Mouse (Mus musculus): Measurements from ENCODE around the gene Vamp4.

Vamp4 gene

DNA sequence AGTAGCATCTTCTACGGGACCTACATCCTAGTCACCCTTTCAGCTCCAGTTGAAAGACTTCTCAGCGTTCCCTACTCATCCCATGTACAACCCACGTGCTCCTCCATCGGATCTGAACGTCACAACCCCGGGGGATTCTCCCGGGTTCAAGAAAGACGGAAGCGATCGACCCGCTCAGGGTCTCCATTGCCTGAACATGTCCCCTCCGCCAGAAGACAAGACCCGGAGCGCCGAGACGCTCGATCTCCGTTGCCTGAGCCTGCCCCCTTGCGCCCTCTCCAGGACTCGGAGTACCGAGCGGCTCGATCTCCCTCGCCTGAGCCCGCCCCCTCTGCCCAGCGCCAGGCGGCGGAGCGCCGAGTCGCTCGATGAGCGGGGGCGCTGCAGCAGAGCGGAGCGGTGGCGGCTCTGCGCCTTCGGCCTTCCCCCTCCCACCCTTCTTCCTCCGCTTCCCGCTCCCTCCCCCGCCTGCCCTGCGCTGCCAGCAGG is at the start of gene Vamp4:
Gene Vamp4 (plus strand): TSS at position 256 of the 489 bp plus-strand sequence.
- peak; percentile 81 to 90 for DNase-seq (ENCODE audit: low spot score in 2 of 2)

DNA sequence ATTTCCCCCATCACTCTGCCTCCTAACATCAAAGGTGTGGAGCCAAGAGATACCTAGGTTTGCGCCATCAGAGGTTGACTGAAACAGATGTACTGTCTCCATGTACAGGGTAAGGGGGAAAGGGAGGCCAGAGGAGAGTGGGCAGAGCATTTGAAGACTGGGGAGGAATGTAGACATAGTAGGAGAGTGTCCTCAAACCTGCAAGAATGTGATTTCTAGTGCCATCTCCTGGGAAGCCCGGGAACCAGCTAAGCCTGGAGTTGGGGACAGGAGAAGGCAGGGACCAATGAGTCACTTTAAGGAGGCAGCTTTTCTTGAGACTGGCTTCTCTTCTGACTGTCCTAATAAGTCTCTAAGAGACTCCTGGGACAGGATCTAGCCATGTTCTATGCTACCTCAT is 40.7 kb upstream of the Vamp4 start:
- no peak for DNase-seq (ENCODE audit: low spot score in 2 of 2)

DNA sequence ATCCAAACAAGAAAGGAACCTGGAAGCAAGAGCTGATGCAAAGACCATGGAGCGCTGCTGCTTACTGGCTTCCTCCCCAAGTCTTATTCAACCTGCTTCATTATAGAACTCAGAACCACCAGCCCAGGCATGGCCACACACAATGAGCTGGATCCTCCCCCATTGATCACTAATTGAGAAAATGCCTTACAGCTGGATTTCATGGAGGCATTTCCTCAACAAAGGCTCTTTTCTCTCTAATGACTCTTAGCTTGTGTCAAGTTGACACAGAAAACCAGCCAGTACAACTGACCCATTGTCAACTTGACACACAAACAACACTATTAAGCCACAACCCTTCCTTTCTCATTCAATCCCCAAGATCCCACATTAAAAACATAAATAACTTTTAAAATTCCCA is 39.6 kb upstream of the Vamp4 start:
- no peak for DNase-seq (ENCODE audit: low spot score in 2 of 2)

DNA sequence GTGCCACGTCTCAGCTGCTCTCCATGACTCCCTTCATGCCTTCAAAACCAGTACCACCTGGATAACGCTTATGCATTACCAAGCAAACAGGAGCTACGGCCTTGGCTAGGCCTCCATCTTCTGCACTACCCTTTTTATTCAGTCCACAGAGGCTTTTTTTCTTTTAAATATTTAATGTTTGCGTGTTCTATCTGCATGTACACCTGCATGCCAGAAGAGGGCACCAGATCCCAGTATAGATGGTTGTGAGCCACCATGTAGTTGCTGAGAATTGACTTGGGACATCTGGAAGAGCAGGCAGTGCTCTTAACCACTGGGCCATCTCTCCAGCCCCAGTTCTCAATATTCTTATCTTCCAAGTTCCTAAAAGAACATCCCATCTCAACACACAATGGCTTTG is 38.7 kb upstream of the Vamp4 start:
- no peak for DNase-seq (ENCODE audit: low spot score in 2 of 2)

DNA sequence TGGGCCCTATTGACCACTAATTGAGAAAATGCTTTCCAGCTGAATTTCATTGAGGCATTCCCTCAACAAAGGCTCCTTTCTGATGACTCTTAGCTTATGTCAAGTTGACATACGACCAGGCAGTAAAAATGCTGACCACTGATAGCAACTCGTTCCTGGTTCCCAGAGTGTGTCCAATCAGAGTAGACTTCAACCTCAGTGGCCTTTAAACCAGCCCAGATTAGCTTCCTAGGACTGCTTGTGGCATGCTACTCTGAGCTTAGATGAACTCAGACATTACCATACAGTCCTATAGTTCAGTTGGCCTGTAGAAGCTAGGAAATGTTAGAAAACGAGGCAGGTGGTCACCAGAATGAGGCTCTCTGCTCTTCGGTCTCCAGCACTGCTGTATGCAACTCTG is 38.0 kb upstream of the Vamp4 start:
- DNase-seq (ENCODE audit: low spot score in 2 of 2), result no peak

DNA sequence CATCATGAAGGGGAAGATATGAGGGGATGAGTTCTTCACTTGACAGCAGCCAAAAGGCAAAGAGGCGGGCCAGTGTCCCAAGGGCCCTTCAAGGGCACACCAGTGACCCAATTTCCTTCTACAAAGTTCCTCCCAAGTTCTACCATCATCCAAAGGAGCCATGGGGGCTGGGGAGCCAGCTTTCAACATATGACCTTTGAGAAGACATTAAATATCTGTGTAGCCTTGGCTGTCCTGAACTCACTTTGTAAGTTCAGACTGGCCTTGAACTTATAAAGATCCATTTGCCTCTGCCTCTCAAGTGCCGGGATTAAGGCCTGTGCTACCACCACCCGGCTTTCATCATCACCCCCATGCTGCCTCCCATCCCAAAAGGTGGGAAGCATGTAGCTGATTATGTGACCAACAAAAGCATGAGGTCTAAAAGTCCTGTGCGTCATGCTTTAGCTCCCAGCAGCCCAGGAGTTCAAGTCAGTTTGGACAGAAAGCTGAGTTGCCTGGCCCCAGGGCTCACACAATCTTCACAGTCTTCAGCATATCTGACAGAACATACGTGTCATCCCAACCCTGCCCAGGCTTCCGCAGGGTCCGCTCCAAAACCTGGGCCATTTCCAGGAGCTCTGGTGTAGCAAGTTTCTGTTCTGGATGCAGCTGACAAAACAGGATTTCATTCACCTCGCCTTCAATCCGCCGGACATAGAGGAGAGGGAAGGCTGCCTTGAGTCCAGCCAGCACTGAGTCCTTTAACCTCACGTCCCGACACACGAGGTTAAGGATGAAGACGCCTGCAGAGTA is 36.4 kb upstream of the Vamp4 start:
- DNase-seq (ENCODE audit: low spot score in 2 of 2), result no peak

DNA sequence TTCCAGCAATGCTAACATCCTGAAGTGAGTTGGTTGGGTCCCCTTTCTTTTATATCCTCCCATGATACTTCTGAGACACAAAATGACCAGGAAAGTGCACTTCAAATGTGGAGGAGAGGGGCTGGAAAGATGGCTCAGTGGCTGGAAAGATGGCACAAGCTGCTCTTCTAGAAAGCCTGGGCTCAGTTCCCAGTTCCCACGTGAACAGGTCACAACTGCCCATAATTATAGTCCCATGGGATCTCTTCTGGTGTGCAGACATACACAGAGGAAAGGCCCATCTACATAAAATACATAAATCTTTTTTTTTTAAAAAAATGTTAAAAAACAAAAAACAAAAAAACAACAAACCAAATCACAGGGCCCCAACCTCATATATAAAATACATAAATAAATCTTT is 27.1 kb upstream of the Vamp4 start:
- no peak for DNase-seq (ENCODE audit: low spot score in 2 of 2)

DNA sequence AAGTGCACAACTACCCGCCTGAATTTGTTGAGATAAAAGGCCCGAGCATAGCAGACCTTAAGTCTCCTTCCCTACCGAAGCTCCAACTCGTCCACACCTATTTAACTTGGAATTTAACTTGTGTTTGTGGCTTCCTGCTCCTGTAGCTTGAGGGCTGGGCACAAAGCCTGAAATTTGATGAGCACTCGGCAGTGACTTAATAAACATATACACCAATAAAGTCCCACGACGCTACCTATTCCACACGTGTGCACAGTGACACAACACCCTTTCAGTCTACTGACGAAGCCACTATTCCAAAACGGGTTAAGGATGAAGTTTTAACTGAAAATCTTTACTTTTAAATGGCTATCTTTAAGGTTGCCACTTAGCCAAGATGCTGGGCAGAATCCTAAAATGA is 22.7 kb upstream of the Vamp4 start:
- no peak for DNase-seq (ENCODE audit: low spot score in 2 of 2)

DNA sequence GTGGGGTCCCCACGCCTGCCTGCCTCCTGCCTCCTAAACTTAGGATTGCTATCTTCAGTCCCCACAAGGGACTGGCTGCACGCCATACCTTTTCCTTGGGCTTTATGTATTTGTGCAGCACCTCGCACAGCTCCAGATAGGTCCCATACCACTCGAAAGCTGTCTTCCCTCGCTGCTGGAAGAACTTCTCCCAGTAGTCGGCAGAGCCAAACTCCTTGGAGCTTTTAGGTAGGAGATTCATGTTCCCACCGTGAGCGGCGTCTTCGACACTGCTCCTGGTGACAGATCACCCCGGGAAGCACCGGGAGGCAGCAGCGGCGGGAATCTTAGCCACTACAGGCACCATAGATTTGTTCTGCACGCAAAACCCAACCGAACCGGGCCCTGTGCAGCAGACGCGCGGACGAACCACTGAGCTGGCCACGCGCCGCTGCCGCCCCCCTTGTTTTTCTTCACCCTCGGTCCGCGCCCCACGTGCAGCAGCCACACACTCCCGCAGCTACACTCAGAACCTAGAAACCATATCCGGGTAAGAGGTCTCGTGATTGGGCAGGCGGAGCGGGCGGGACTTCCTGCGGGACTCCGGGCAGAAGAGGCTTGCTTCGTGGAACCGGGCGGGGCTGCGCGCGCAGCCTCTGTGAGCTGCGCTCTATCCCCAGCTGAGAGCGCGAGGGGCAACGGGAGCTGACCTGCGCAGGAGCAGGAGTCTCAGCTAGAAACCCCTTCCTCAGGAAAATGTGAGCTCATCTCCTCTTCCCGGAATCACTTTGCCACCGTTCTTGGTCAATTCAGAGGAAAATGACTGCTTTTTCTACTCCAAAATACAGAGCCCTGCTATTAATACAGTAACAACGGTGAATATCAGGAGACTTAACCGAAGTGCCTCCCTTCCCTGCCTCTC is 22.0 kb upstream of the Vamp4 start, which contains the start of gene Mettl13:
Gene Mettl13 (minus strand): TSS at position 536 of the 901 bp plus-strand sequence.
- peak; percentile 66 to 87 for DNase-seq (ENCODE audit: low spot score in 2 of 2)

DNA sequence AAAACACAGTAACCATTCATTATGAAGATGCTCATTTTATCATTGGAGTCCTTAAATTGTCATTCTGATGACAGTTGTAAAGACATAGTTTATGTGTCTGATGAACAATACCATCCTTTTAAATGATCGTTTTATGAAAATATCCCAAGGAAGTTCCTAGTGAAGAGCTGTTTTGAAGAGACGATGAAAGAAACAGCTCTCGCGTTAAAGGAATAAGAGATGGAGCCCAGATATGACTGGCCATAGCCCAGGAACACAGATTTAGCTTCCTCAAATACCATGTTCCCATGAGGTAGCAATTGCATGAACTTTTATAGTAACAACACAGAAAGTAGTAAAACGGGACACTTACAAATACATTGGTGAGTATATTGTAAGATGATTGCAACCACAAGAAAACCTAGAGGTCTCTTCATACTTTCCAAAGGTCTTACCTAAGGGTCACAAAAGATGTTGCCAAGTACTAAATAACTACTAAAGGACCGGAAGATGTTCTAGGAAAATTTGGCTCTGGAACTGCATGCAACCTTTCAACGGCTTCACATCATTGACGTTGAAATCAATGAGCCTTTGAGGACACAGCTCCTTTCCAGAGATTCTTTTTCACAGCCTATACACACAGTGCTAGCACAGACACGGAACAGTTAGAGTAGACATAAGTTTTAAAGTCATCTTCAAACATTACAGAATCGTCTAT is 21.2 kb upstream of the Vamp4 start:
- DNase-seq (ENCODE audit: low spot score in 2 of 2), result no peak

DNA sequence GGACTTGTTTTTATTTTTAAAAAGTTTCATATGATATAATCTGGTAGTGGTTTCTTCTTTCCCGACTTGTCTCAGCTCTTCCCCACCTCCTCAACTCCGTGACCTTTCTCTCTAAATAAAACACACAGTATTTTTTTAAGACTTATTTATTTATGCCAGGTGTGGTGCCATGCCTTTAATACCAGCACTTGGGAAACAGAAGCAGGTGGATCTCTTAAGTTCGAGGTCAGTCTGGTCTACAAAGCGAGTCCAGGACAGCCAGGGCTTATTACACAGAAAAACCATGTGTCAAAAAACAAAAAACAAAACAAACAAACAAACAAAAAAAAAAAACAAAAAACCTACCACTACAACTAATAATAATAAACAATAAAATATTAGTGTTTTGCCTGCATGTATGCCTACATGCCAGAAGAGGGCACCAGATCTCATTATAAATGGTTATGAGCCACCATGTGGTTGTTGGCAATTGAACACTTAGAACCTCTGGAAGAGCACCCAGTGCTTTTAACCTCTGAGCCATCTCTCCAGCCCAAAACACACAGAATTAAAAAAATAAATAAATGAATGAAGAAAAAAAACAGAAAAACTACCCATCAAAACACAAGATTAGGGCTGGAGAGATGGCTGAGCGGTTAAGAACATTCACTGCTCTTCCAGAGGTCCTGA is 20.6 kb upstream of the Vamp4 start:
- no peak for DNase-seq (ENCODE audit: low spot score in 2 of 2)

DNA sequence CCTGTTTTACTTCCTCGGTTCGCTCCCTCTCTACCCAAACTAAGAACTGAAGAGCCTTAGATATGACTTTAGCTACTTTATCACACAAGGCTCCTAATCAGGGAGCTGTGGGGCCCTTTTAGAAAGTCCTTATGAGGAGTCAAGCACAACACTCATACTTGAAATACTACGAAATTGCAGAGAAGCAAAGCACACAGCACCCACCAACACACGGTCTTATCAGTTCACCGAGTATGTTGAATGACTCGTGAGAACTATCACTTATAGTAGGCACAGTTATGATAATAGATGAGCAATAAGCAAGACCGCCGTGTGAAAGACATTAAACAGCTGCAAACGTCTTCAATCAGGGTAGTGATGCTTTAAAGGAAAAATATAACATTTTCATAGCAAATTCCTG is 17.4 kb upstream of the Vamp4 start:
- no peak for DNase-seq (ENCODE audit: low spot score in 2 of 2)

DNA sequence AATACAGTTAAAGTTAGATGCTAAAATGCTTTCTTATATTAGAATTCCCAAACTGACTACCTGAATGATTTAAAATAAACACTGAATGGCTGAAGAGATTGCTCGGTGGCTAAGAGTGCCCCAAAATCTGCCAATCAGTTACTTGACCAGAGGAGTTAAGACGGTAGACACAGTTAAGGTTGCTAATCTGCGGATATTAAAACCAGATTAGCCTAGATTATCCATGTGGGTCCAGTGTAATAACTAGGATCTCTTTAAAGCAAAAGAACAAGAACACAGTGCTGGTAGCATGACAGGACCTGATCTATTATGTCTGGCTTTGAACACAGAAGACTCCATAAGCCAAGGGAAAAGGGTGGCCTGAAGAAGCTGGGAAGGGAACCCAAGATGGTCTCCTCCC is 16.1 kb upstream of the Vamp4 start:
- DNase-seq (ENCODE audit: low spot score in 2 of 2), result no peak

DNA sequence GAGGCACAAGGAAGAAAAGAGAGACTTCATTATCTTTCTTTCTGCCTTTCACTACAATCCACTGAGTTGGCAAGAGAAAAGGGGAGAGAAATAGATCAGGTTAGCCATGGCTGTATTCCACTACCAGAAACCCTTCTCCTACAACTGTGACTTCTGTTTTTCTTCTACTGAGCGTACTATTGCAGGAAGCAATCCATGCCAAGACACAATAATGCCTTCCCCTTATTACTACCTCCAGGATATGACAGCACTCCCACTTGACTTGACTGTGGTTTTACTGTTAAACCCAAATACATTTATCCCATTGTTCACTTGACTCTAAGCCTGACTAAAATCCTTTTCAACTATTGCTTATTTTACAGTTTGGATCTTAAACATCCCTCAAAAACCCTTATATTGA is 7.1 kb upstream of the Vamp4 start:
- DNase-seq (ENCODE audit: low spot score in 2 of 2), result no peak

DNA sequence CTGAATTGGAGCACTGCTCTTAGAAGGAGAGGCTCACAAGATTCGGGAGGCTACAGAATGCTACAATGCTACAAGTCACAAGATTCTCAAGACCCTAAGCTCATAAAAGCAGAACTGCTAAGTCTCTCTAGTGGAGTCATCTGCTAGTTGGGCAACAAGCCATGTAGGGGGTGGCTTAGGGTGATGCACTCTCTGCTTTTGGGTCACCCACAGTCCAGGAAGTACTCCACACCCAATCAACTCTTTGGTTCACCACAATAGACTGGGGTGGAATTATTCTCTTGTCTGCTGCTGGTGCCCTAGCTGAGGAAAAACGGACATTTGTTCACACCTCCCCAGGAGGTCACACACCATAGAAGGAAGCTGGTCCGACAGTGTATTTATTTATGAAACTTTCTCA is 5.3 kb upstream of the Vamp4 start:
- no peak for DNase-seq (ENCODE audit: low spot score in 2 of 2)

DNA sequence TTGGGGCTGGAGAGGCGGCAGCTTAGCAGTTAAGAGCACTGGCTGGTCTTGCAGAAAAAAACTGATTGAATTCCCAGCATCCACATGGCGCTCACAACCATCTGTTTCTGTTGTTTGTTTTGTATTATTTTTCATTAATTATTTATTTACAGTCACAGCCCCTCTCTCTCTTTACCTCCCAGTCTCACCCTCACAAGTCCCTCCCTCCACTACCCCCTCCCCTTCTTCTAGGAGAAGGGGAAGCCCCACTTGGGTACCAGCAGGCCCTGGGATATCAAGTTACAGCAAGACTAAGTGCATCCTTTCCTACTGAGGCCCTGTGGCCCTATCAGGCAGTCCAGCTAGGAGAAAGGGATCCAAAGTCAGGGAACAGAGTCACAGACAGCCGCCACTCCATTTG is 3.0 kb upstream of the Vamp4 start:
- DNase-seq (ENCODE audit: low spot score in 2 of 2), result no peak

DNA sequence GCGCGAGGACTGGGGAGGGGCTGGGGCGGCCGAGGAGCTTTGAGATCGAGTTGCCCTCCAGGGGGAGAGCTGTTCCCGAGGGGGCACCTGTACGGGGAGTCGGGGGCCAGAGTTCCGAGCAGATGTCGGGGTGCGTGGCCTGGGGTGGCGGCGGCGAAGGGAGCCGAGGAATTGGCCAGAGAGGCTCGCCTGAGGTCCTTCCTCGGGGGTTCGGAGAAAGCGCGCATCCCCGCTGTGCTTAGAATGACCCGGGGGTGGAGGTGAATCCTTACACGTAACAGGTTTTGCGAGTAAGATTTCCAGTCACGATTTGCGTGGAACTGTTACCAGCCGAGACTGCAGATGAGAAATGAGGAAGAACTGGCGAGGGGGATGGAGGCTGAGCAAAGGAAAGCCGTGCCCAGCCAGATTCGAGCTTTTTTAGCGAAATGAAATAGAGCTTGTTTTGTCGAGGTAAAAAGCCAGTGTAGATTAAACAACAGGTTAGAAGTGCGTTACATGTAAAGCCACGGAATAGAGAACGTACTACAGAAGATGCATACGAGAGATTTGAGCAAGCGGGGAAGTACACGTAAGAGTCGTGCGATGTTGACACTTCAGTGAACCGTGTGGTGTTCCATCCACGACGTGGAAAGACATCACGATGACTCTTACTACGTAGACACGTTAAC is 751 bp downstream of the Vamp4 start:
- DNase-seq (ENCODE audit: low spot score in 2 of 2), result peak; percentile 25 to 68

DNA sequence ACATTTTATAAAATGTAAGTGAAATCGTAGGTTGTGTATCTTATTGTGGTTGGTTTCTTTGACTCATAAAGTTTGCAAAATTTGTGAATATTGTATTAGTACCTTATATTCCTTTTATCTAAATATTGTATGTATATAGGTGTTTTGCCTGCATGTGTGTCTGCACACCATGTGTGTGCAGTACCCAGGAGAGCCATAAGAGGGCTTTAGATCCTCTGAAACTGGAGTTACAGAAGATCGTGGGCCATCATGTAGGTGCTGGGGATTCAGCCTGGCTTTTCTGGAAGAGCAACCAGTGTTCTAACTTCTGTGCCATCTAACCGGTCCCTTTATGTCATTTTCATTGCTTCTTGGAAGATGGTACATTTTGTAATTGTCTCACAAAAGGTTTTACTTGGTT is 4.8 kb downstream of the Vamp4 start:
- no peak for DNase-seq (ENCODE audit: low spot score in 2 of 2)

DNA sequence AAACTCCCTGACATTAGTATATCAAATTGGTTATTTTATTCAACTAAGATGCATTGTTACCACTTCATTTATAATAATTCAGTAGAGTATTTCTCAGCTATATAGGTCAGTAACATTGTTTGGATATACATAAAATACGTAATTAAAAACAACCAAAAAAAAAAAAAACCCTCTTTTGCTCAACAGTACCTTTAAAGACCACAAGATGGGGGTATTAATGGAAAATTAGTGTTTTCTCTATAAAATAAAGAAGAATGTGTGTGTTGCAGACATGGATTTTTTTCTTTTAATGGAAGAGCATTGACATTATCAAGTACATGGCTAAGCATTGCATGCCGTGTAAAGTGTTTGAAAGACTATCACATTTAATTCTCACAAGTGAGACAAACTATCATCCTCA is 12.6 kb downstream of the Vamp4 start:
- no peak for DNase-seq (ENCODE audit: low spot score in 2 of 2)

DNA sequence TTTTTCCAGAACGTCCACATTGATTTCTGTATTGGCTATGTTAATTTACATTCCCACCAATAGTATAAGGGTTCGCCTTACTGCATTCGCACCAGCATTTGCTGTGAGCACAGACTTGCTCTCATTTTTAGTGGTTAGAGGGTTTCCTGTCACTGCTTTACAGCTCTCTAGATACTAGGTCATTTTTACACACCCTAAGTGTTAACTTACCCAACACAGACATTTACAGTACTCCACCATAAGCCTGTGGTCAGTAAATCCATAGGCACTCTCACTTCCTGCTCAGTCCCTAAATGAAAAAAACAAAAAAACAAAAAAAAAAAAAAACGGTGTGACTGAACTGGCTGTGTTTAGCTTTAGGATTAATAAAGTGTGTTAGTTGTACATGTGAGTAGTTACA is 16.0 kb downstream of the Vamp4 start:
- DNase-seq (ENCODE audit: low spot score in 2 of 2), result no peak

DNA sequence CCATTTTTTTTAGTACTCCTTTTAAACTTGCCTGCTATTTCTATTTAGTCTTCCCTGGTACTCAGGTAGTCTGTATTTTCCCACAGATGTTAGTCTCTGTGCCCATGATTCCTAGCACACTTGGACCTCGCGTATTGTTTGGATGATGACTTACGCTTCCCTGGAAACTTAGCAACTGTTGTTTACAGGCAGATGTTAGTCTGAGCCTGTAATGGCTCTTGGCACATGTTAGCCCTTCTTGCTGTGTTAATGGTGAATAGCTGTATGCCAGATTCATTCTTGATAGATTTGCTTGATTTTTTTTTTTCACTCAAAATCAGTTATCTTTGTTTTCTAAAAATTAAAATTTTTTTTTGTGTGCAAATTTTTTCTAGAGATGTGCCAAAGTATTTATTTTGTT is 18.3 kb downstream of the Vamp4 start:
- DNase-seq (ENCODE audit: low spot score in 2 of 2), result no peak
